Mouse (Mus musculus) kidney, postnatal 10 days (tissue): ENCODE measurements around the gene Faim2.

Source experiments
- DNase-seq: peaks from one replicate; pipeline ENCODE4 v3.0.0; 2021; ENCODE audit warnings: mixed read lengths

Faim2 gene

DNA sequence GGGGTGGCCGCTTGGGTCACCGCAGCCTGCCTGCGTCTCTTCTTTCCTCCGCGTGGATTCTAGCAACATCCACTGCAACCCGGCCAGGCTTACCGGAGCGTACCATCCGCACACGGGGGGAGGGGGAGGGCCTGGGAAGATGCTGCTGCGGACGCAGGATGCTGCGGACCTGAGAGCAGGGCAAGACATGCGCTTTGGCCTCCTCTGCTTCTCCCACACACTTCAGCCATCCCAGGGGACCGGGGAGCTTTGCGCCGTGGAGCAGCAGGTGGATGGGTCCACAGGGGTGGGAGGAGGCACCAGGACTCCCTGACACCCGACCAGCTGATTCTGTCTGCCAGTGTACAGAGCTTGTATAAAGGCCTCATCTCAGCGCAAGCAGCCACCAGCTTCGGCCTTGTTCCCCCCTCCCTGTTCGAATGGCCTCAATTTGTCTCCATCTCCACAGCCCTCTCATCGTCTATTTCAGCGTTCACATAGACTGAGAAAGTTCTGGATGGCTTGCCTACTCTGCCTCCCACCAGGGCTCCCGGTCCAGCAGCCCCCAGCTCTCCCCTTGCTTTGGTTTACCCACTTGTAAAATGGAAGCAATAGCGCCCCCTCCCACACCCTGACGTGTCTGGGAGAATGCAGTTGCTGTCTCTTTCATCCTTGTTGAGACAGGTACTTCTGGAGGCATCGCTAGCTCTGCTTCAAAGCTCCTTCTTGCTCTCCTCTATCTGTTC is at the start of gene Faim2:
Gene Faim2, minus strand, starts transcription at position 537 of the 725 bp plus-strand sequence.
- no peak for DNase-seq

DNA sequence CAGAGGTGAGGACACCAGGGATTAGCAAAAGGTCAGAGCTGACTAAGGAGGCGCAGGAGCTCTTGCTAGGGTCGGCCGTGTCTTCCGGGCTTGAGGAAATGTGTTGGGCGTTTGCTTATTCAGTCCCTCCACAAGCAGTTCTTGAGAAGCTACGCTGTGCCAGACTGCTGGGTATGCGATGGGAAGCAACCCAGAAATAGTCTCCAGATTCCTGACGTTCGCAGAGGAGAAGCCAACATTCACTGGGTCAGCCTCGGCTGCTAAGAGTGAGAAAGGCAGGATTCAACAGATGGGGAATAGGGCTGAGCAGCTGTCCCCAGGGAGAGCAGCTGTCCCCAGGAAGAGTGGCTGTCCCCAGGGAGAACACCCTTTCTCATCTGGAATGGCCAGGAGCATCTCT is 41.2 kb upstream of the Faim2 start:
- no peak for DNase-seq

DNA sequence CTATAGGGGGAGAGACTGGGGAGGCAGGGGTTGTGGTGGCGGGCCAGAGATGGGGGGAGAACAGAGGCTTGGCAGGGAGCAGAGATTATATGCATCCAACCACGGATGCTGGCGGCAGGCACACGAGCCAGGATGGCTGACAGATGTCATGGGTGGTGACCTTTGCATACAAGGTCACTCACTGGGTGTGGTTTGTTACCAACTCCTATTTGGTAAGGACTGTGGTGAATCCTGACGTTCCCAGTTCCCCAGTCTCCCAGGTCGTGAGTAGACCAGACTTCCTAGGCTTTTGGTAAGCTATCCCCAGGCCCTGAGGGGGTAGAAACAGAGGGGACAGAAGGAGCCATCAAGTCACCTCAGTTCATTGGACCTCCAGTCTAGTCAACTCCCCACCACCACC is 40.7 kb upstream of the Faim2 start:
- DNase-seq = no peak

DNA sequence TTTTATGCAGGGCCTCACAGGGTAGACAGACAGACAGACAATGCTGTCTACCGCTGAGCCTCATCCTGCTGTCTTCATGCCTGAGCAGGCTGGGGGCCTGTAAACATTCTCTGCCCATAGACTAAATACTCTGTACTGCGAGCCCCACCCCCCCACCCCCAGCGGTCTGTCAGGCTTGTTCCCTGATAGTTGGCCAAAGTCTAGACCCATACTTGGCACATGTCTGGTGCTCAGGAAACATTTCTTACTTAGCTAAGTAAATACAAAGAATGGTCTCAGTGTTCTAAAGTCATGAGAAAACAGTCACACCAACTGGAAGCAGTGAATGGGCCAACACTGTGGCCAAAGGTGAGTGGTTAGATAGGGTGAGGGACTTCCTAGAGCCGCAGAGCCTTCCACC is 39.4 kb upstream of the Faim2 start:
- DNase-seq = no peak

DNA sequence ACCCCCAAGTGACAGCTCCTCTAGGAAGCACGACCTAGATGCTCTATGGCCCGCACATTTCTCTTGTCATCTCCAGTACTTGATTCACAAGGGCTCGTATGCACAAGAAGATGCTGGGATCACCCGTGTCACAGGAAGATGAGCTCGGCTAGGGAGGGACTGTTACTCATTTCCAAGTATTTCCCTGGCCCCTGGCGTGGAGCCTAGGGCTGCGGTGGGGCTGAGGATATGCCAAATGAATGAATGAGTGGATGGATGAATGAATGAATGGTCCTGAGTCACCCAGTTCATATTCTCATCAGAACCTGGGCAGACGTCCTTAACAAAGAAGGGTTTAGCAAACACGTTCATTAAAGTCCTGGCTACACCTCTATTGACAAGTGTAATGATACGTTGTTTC is 32.3 kb upstream of the Faim2 start:
- no peak for DNase-seq

DNA sequence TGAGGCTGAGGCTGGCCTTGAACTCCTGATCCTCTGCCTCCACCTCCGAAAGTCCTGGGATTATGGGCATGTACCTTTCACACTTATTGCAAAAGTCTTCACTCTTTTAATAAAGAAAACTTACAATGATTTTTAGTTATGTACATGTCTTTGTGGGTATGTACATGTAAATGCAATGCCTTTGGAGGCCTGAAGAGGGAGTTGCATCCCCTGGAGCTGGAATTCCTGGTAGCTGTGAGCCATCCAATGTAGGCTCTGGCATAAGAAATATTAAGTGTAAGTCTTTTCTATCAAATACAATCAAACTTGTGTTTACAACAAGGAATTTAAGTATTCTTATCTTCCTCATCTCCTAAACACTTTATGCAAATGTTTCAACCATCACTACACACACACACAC is 31.0 kb upstream of the Faim2 start:
- no peak for DNase-seq

DNA sequence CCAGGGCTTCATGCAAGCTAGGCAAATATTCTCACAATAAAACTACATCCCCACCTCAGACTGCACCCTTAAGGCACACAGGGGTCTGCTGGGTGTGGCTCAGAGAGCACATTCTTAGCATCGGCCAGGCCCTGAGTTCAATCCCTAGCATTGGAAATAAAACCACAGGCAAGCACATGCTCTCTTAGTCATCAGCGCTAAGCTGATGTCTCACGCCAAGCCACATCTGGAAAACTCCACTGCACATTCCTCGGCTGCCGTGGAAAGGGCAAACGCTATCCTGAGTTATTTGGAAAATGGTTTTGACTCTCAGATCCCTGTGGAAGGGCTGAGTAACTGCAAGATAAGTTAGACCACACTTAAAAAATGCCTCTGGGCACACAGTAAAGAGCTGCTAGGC is 25.8 kb upstream of the Faim2 start:
- no peak for DNase-seq

DNA sequence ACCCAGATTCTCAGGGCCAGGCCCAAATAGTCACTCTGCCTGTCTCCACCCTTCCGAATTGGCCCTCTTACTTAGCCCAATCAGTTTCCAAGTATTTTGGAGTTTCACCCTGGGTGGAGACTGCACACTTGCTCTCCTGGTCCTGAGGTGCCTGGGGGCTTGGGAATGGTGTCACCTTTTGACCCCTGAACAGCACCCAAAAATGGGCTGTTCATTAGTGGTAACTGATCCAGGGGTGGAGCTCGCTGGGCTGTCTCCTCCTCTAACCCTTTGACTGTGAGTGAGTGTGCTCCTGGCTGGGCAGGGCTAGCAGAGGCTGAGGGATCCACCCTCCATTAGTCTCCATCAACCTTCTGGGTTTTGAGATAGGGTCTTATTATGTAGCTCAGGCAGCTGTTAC is 21.9 kb upstream of the Faim2 start:
- no peak for DNase-seq

DNA sequence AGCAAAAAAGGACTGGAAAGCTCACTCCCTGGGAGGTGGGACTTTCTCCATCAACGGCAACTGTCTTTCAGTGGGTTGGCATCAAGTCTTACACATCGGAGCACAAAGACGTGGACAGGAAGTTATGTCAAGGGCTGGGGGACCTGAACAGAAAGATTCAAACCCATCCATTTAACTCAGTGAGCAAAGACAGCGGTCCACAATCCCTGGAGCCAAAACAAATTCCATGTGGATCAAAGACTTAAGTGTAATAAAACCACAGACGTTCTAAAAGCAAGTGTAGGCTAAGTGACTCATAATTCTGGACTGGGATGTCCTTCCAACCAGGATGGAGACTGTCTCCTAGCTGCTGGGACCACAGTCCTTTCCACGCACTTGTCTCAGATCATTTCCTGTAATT is 19.8 kb upstream of the Faim2 start:
- DNase-seq = no peak

DNA sequence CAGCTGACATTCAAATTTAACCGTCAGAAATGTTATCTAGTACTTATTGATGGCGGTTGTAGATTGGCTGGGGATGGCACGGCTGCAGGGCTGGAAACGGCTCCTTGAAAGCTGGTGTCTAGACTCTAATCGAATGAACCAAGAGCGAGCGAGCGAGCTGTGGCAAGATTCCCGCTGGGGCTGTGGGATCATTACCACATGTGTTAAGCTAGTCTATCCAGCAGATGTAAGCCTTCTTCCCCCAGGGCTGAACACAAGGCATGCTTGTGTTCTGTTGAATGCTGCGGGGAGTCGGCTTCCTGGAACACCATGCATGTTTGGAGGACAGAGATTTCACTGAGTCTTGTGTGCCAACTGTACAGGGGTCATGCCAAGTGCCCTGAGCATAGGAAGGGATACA is 18.6 kb upstream of the Faim2 start:
- no peak for DNase-seq

DNA sequence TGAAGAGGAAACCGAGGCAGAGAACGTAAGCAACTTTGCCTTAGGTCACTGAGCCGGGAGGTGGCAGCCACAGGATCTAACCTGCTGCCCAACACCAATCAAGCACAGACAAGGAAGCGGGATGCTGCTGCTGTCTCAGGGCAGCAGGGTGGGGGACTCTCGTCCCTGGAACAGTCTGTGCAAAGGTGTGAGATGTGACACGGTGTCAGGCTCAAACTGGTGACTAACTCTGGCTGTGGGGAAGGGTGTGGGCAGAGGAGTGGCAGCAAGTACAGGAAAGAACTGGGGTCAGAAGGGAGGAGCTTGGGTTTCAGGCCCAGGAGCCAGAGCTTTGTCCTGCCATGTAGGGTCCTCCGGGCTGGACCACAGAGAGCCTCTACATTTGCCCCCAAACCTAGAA is 16.1 kb upstream of the Faim2 start:
- no peak for DNase-seq

DNA sequence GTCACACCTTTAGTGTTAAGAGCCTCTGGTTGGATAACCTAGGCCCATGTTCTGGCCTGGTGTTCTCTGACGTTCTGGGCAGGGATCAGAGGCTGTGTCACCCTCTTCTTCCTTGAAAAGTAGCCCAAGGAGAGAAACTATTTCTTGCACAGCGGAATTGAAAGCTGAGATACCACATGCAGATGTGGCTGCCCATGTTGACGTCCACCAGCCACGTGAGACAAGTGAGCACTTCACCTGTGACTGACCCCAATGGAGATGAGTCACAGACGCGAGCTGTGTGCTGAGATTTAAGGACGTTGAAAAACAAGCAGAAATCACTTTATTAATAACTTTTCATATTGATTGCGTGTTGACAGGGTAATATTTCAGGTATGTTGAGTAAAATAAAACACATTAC is 11.9 kb upstream of the Faim2 start:
- no peak for DNase-seq

DNA sequence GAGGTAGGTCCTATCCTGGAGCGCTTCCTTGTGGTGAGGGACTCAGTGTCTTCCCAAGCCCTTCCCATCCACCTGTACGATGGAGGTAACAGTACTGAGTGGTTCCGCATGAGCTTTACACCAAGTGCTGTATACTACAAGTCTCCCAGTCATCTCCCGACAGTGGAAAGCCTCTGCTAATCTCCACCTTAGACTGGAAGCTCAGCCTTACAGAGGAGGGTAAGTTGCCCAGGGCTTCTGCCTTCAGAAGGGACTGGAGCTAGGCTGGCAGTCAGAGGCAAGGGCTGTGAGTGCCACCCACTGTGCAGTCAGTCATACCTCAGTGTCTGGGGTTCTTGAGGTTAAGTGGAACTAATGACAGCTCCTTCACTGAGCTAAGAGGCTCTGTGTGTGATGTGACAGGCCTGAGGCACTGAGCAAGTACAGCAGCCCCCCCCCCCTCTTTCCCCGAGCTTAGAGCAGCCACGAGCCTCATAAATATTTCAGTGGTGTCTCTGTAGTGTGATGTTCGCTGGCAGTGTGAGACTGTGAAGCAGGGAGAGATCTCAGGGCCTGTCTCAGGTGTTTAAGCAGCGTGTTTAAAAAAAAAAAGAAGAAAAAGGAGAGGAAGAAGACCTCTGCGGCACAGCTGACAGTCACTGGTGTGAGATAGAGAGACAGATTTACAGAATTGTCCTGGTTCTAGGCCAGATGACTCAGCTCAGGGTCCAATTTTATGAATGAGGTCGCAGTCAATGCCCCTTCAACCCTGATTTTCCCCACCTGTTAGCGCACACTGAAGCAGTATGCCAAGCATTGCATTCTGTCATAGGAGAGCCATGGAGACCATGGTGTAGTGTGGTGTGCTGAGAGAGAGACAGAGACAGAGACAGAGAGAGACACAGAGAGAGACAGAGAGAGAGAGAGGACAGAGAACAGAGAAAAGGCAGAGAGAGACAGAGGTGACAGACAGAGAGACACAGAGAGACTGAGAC is 9.2 kb upstream of the Faim2 start:
- DNase-seq = no peak

DNA sequence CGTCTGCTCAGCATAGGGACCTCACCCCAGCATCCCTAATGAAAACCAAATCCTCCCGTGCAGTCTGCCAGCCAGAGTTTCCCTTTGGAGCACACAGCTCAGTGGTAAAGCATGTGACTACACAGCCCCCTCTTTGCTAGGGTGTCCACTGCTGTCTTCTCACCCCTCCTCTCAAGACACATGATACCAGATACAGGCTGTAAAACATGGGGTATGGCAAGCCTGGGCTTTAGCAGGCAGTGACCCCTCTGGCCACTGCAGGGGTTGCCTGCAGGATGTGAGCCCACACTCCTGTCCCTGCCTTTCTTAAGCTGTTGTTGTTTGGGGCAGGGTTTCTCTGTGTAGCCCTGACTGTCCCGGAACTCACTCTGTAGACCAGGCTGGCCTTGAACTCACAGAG is 4.1 kb upstream of the Faim2 start:
- DNase-seq = no peak

DNA sequence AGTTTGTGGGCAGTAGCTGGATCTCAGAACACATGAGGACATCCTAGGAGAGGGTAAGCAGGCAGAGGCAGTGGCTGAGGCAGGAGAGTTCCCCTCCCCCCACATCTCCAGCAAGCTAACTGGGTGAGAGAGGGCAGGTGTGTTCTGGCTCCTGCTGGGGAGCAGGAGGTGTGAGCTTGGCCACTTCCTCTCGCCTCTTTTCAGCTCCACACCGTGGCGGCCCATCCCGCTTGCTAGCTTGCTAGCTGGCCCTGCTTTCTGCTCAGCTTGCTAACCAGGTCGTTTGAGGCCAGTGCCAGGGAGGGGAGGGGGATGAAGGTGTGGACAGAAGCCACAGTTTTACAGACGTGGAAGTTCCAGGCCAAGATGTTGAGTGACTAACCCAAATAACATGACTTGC is 3.2 kb upstream of the Faim2 start:
- no peak for DNase-seq

DNA sequence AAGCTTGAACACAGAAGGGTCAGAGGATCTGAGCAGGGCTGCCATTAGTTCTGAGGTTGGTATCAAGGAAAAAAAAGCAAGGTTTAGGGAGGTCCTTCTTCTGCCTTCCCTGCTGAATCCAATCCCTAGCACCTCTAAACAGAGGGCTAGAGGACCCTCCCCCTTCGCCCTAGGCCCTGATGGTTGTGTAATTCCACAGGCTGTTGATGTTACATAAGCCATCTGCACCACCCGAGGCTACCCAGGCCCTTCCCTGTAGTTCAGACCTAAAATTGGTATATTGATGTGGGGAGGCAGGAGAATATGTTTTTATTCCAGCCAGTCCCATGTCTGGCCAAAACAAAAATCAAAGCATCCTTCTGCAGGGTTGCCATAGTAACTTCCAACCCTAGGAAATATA is 1.3 kb downstream of the Faim2 start:
- DNase-seq = no peak

DNA sequence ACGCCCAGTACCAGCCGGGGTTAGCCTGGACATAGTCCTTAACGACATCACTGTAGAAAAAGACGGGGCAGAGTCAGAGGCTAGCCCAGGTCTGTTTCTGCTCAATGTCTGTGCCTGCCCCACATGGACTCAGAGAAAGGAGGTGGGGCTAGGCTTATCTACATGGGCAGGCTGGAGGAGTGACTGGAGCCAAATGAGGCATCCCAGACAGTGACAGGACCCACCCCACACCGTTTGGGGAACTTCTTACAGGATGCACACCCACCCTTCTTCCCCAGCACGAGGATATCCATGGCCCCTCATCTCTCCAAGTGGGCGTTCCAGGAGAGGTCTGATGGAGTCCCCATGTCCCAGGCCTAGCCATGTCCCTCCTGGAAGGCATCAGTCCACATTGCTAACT is 7.7 kb downstream of the Faim2 start:
- DNase-seq = no peak

DNA sequence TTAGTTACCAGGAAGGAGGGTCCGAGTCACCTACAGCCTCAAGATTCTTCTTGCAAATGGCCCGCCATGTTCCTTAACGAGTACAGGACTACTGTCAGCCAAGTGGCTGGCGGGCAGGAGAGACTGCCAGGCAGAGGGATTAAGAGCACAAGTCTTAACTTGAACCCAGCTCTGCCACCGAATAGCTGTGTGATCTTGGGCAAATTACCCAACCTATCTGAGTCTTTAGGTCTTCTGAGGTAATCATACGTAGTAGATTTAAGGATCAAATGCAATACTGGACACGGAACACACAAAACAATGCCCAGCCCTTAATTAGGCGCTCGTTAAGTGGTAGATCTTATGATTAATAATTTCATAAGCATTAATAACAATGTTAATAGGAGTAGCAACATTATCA is 8.3 kb downstream of the Faim2 start:
- no peak for DNase-seq

DNA sequence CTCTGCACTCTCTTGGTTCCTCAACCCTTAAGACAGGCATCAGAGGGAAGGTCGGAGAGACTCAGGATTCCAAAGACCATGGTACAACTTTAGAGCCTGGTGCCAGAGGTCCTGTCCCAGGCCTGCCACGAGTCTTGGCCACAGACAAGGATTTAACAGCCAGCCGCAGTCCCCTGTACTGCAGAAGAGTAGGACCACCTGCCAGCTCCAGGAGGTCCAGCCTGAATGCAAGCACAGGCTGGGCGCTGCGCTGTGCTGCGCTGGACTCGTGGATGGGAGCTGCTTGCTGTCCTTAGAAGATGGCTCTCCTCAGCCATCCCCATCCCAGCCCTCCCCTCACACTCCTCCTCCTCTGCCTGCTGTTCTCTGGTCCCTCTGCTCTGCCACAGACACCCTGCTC is 10.2 kb downstream of the Faim2 start:
- no peak for DNase-seq

DNA sequence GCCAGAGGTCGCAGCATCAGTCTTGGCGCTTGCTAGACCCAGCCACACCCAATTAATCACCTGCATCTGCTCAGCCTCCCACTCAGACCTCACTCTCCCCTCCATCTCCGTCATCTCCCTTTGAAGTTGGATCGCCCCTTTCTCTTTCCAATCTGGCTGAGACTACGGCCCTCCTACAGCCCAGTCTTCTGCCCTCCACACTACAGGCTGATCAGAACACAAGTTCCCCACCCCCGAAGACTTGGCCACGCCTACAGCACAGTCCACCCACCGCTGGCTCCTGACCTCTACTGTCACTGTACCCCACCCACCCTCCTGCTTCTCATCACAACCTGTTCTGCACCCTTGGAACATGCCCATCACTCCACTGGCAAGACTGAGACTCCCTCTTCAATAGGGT is 11.2 kb downstream of the Faim2 start:
- DNase-seq = no peak

DNA sequence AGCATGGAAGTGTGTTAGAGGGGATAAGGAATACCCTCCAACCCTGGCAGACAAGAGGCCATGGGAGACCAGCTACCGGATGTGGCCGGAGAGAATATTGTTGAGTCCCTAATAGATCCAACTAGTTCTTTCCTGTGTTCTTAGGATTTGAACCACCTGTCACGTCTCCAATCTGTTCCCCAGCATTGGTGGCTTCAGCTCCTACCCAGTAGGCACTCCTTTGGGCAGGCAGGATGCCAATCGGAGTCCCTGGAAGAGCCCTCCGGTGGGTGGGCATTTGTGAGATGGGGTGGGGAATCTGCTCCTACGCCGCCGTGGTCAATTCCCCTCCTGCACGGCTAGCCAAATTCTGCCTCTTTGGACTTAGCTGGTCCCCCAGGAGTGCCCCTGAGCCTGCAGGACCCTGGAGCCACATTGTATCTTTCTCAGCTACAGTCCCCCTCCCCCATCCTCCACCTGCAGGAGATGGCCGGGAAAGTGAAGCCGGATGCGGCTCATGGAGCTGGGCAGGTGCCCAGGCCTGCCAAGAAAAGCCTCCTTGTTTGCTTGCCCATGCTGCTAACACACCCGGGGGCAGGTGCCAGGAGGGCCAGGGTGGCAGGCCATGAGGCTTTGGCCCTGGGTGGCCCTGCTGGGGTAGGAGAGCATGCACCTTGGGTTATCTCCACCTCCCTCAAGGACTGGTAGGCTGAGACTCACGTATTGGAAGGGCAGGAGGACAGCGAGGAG is 16.0 kb downstream of the Faim2 start:
- DNase-seq = peak; percentile 43

DNA sequence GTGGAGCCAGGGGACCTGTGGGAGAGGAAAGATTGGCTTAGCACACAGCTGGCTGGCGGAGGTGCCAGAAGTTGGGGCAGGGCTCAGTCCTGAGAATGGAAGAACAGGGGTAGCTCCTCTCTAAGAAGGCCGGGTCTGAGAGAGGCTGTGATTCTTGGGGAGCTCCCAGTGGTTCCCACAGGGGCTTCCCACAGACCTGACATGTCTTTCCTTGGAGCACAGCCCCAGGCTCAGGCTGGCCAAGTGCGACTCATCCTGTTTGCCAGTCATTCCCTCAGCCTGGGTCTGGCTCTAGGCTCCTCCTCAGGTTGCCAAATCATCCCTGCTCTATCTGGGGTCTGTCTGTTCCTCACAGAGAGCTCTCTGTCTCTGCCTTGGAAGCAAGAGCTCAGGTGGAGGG is 17.3 kb downstream of the Faim2 start:
- DNase-seq = no peak

DNA sequence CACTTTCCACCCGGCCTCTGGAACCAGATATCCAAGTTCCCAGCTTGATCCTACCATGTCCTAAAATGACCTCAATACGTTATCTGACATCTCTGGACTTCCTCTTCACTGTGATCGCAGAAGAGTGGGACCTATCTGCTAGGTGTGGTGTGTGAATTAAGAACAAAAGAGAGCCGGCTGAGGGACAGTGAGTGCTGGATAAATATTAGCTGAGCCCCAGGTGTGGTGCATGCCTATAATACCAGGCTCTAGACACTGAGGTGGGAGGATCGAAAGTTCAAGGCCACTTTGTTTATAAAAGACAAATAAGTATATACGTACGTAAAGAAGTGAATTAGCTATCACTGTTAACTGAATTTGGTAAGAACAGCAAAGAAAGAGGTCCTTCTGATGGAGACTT is 18.1 kb downstream of the Faim2 start:
- DNase-seq = no peak
